Mouse (Mus musculus) myocyte (in vitro differentiated cells): ENCODE results near the gene Nalcn.

ENCODE experiments used
- CEBPB ChIP-seq: IDR thresholded peaks from 2 replicates; pipeline ENCODE4 v1.6.1; 2011; ENCODE audit warnings: mild to moderate bottlenecking, moderate library complexity; ENCODE audit not compliant: poor library complexity, insufficient read depth, severe bottlenecking
- MAX ChIP-seq: IDR thresholded peaks from one replicate; pipeline ENCODE4 v1.6.1; 2011; ENCODE audit warnings: low read depth, mild to moderate bottlenecking, control low read depth
- MYOG ChIP-seq, 3 experiments: IDR thresholded peaks; one replicate each; pipeline ENCODE4 v1.6.1; 2011; ENCODE audit warnings: control low read depth in 2 of 3, low read depth in 2 of 3, mild to moderate bottlenecking in 2 of 3; ENCODE audit not compliant: insufficient read length in 2 of 3, control insufficient read depth in 1 of 3, insufficient read depth in 1 of 3
- POLR2A ChIP-seq: IDR thresholded peaks from one replicate; pipeline ENCODE4 v1.6.1; 2011; ENCODE audit warnings: low read depth, mild to moderate bottlenecking, control low read depth, moderate library complexity; ENCODE audit not compliant: insufficient read length
- POLR2AphosphoS2 ChIP-seq: IDR thresholded peaks from one replicate; pipeline ENCODE4 v1.6.1; 2011; ENCODE audit warnings: low read depth, control low read depth; ENCODE audit not compliant: insufficient read length
- TCF3 ChIP-seq: IDR thresholded peaks from one replicate; pipeline ENCODE4 v1.6.1; 2011; ENCODE audit warnings: low read depth, control low read depth; ENCODE audit not compliant: insufficient read length
- USF1 ChIP-seq: IDR thresholded peaks from one replicate; pipeline ENCODE4 v1.6.1; 2011; ENCODE audit warnings: low read depth, mild to moderate bottlenecking, control low read depth, moderate library complexity

DNA sequence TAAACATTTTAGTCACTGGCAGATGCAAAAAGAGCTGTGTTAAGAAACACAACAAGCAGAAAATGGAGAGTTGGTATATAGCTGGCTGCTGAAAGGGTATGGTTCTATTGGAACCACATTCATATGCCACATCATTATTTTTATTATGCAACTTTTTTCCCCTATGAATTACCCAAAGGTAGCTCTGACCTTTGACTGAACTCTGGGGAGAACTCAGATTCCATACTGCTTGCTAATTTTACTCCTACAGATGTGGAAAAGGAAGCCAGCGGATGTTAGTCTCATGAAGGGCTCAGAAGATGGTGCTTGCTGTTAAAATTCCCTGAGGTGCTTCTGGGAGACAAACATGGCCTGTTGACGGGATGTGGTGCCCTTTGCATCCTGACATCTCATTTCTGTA, 389.9 kb downstream of the Nalcn start:
- no peak for TF ChIP-seq POLR2A
- no peak for TF ChIP-seq POLR2AphosphoS2
- no peak for TF ChIP-seq TCF3
- no peak for TF ChIP-seq MYOG (IDR thresholded peaks at IDR 0.05; ENCODE audit: control insufficient read depth in 1 of 3, insufficient read depth in 1 of 3, insufficient read length in 2 of 3, low read depth in 2 of 3)
- TF ChIP-seq CEBPB, result no peak
- no peak for TF ChIP-seq USF1
- no peak for TF ChIP-seq MAX
